Mouse (Mus musculus) gonadal fat pad, adult 2 months (tissue): Measurements from ENCODE around the gene Gm45623. TPM values are rescaled to one million over a fixed set of nuclear protein-coding genes. Genes with fewer than 3 reads are reported as not detected.
A peak's percentile ranks its signal among the peaks of the same experiment; 100 is the strongest.

ENCODE experiments used
- DNase-seq: peaks from one replicate; pipeline ENCODE4 v3.0.0-alpha.2; 2012; ENCODE audit warnings: low read depth
- polyA plus RNA-seq: library from polyadenylated mRNA; depleted of rRNA; stranded (reverse); fragments of >200 nt; gene quantifications from 2 replicates; pipeline ENCODE4 v1.2.3, GENCODE M21; 2012

Gm45623 gene
- polyA plus RNA-seq, 1 experiment = 0.11 TPM

- no peak for DNase-seq
Observed at GRCm38 (mm10) chr13:56752474-56753191, 994 bp downstream of the Gm45623 start.

GRCm38 (mm10) chr13:56751774-56752173 lies 1.9 kb downstream of the Gm45623 start:
- no peak for DNase-seq

- DNase-seq = no peak
Observed at GRCm38 (mm10) chr13:56749377-56749776, 4.2 kb downstream of the Gm45623 start.

GRCm38 (mm10) chr13:56747554-56747953 lies 6.1 kb downstream of the Gm45623 start:
- peak; percentile 38 for DNase-seq

DNA sequence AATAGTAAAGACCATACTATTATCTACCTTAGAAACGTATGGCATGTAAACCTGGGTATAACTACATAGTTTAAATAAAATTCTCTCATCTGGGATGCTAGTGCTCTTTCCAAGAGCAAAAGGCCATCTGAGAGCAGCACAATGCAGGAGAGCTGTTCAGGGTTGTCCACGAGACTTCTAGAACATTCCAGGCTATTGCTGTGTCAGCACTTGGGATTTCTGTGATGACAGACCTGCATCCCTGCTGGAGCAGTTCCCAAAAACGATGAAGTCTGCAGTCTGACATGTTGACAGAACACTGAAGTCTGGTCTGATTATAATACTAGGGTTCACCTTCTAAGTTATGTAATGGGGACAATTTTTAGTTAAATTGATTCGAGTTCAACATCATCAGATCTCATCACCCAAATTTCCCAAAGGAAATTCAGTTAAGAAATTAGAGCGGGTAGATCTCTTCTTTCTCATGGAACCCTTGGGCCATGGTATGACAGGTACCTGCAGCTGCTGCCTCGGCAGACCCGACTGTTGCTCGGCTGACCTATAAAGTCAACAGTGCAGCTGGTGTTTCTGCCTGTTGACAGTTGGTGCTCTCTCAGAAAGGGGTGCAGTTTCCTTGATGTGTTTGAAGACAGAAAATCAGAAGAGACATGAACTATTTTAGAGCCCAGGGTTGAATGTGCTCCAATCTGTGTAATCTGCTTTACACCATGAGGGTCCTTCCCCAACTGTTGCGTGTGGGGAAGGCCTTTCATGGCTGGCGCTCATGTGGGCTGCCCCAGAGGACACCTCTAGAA lies 6.7 kb downstream of the Gm45623 start:
- no peak for DNase-seq

- no peak for DNase-seq
Observed at GRCm38 (mm10) chr13:56742325-56742901, 11.2 kb downstream of the Gm45623 start.

GRCm38 (mm10) chr13:56741691-56742090 lies 11.9 kb downstream of the Gm45623 start:
- DNase-seq = no peak

DNA sequence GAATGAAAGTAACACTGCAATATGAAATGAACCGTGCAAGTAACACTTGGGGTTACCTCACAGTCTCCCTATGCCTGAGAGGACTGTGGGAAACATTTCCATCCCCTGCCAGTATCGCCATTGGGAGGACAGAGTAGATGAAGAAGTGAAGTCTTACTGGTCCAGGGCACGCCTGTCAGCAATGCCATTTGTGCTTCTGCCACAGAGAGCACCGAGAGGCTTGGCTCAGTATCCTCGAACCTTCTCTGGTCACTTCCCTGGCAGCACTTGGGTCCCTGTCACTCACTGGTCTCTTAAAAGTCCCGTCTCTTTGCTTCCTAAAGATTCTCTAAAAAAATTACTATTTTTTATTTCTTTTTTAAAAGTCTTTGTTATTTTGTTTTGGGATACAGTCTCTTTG lies 13.1 kb downstream of the Gm45623 start:
- DNase-seq = no peak

GRCm38 (mm10) chr13:56739556-56739955 lies 14.1 kb downstream of the Gm45623 start:
- DNase-seq = no peak

GRCm38 (mm10) chr13:56735212-56735875 lies 18.3 kb downstream of the Gm45623 start:
- no peak for DNase-seq

DNA sequence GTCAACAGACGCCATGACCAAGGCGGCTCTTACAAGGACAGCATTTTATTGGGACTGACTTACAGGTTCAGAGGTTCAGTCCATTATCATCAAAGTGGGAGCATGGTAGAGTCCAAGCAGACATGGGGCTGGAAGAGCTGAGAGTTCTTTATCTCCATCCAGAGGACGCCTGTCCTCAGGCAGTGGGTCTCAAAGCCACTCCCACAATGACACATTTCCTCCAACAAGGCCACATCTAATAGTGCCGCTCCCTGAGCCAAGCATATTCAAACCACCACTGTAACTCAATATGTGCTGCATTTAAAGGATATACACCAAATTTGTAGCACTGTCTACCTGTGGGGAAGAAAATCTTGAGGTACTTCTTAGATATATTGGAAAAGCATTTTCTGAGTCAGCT lies 19.0 kb downstream of the Gm45623 start:
- no peak for DNase-seq

GRCm38 (mm10) chr13:56729046-56729445 lies 24.6 kb downstream of the Gm45623 start:
- no peak for DNase-seq

DNA sequence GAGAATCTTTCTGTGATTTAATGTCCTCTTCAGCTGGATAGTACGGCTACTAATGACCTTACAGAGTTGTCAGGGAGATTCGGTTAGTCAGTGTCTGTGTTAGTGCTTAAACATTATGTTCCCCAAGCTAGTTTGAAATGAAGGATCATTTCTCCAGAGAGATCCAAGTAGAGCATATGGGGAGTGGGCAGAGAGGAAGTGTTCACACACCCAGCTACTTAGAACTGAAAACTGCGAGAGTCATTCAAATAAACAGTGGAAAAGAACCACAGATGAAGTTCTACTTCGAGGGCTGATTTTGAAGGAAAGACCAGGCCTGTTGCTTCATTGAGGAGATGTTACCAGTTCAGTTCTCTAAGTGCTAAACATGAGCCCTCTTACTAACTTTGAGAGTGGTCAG lies 27.1 kb downstream of the Gm45623 start:
- no peak for DNase-seq

- DNase-seq = no peak
Observed at GRCm38 (mm10) chr13:56712221-56712620, 41.4 kb downstream of the Gm45623 start.

DNA sequence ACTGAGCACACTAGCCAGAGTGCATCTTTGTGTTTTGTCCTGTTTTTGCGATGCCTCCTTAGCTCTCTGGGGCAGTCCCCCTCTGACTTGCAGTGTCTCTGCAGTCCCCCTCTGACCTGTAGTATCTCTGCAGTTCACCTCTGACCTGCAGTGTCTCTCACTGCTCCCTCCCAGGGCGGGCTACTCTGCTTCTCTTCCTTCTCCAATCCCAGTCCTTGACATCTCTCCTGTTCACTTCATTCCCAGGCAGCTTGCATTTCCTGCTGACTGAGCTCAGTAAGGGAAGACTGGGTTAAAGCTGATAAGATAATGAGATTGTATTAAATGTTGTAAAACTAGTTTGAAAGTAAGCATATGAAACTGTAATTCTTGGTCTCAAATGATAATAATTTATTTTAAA lies 43.0 kb downstream of the Gm45623 start:
- no peak for DNase-seq

DNA sequence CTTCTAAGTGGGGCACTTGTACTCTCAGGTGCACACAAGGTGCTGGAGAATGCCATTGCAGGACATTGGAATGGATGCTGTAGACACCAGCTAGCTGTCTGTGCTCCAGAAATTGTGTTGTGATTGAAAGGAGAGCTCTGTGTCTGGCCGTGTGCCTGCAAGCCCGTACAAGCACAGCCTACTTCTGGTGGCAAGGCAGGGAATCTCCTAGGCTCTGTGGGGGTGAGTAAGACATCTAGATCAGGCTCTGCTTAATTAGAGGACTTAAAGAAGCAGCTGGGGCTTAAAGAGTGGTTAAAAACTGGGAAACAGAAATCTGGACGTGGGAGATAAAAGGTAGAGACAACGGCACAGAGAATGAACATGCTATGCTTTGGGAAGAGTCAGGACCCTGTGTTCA lies 46.0 kb downstream of the Gm45623 start:
- no peak for DNase-seq

DNA sequence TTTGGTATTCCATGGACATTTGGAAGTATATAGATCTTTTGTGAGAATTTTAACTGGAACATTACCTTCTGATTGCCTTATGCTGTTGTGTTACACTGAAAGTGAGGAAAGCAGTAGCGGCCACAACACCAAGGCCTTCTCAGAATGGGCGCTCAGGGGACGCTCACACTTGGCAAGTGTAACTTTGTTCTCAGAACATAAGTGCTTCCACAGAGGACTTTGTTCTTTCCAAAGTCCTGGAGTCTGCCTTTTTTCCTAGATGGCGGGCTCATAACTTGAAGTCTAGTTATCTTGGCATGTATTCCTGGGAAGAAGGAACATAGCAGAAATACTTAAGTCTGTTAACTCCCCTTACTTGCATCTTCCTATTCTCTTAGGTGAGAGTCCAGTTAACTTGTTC lies 46.5 kb downstream of the Gm45623 start:
- DNase-seq = no peak

GRCm38 (mm10) chr13:56704596-56704995 lies 49.0 kb downstream of the Gm45623 start:
- no peak for DNase-seq

- no peak for DNase-seq
Observed at GRCm38 (mm10) chr13:56703871-56704321, 49.7 kb downstream of the Gm45623 start.

DNA sequence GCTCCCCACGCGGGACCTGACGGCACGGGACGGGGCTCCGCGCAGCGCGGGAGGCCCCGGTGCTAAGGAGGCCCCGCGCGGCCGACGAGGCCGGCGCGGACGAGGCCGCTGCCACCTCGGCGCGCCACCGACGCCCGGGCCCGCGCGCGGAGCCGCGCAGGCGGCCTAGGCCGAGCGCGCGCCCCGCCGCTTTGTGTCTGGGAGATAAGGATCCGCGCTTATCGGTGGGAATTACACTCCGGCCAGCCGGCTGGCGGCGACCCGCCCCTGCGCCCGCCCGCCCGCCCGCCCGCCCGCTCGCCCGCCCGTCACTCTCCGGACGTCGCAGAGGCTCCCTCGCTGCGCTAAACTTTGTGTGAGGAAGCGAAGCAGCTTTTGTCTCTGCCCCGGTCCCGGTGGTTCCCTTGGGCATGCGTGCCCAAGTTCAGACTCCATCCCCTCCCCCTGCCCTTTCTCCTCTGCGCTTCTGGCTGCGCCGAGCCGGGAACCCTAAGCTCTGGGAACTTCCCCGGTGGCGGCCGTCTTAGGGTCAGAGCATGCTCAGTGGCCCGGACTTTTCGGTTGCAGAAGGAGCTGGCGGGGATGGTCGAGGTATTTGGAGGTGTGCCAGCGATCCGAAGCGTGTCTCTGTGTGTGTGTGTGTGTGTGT lies 50.3 kb downstream of the Gm45623 start:
- DNase-seq = no peak

DNA sequence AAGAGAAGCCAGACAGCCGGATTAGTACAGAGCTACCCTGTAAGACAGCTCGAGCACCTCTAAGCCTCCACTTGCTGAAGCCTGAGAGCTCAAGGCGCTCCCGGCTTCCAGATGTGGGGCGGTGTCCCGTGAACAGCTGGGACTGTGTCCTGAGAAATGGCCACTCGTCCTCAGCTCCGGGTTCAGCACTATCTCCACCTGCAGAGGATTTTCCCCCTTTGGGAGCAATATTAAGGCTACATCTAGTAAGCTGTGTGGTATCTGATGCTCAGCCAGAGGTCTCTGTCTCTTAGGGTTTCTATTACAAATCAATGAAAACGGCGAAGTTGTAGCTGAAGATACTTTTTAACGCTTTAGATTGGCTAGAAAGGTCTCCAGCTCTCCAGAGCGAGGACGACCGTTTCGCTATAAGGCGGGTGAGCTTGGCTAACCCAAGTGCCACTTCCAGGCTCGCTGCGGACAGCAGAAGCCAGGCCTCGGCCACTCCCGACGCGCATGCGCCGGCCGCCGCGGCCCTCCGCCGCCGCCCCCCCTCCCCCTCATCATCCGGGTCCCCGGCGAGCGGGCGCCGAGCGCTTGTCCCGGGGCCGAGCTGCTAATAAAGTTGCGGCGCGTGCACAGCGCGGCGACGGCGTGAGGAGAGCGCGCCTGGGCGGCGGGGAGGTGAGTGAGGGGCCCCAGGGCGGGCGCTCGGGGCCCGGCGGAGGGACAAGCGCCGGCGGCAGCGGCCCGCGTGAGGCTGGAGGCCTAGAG lies 51.0 kb downstream of the Gm45623 start, which contains the start of gene Smad5:
Smad5 (plus strand) TSS at position 542 of the 753 bp plus-strand sequence.
- no peak for DNase-seq
